Mouse (Mus musculus) liver, embryonic 12.5 days (tissue): ENCODE data around the gene Sema4b. TPM values are rescaled to one million over a fixed set of nuclear protein-coding genes. Genes with fewer than 3 reads are reported as not detected.

Source experiments
- ATAC-seq: fragments of 200-750 bp; cut with Nextera tagmentation; 2 replicates; pipeline ENCODE4 v1.8.0; 2017; ENCODE audit warnings: moderate number of reproducible peaks, mild to moderate bottlenecking, moderate library complexity
- H3K27ac ChIP-seq: fragments of 300-500 bp; sonication (generic); 2 replicates; pipeline ENCODE4 v1.5.1; 2016; ENCODE audit warnings: mild to moderate bottlenecking
- H3K27me3 ChIP-seq: fragments of 300-500 bp; sonication (generic); replicated peaks from 2 replicates; pipeline ENCODE4 v1.6.1; 2016; ENCODE audit warnings: mild to moderate bottlenecking, moderate library complexity
- H3K36me3 ChIP-seq: fragments of 300-500 bp; sonication (generic); 2 replicates; pipeline ENCODE4 v1.6.1; 2016; ENCODE audit warnings: mild to moderate bottlenecking, moderate library complexity
- H3K4me1 ChIP-seq: fragments of 300-500 bp; sonication (generic); 2 replicates; pipeline ENCODE4 v1.6.1; 2016
- H3K4me2 ChIP-seq: fragments of 300-500 bp; sonication (generic); 2 replicates; pipeline ENCODE4 v1.6.1; 2016; ENCODE audit warnings: mild to moderate bottlenecking, moderate library complexity
- H3K4me3 ChIP-seq: fragments of 300-500 bp; sonication (generic); 2 replicates; pipeline ENCODE4 v1.5.1; 2016; ENCODE audit warnings: mild to moderate bottlenecking, moderate library complexity
- H3K9ac ChIP-seq: fragments of 300-500 bp; sonication (generic); 2 replicates; pipeline ENCODE4 v1.6.1; 2016; ENCODE audit warnings: mild to moderate bottlenecking, moderate library complexity
- H3K9me3 ChIP-seq: fragments of 300-500 bp; sonication (generic); replicated peaks from 2 replicates; pipeline ENCODE4 v1.6.1; 2016; ENCODE audit warnings: mild to moderate bottlenecking, moderate library complexity
- WGBS: fragments of 180-500 bp; shearing (Covaris S2); methylation state at CpG from one replicate; pipeline ENCODE4 v1.1.7; 2016; ENCODE audit not compliant: insufficient replicate concordance; 5-methylcytosine and 5-hydroxymethylcytosine counted together
- polyA plus RNA-seq: library from polyadenylated mRNA; unstranded; fragments of >200 nt; fragmentation: Nextera tagmentation; extraction: Ambion mirVana; gene quantifications from 2 replicates; pipeline ENCODE4 v1.2.1, GENCODE M21; 2016

Sema4b gene
- polyA plus RNA-seq, 1 experiment from 2014 or later = 17.9 TPM

GRCm38 (mm10) chr7:80158496-80159268, 28.0 kb upstream of the Sema4b start:
- Histone ChIP-seq H3K4me2 (no peak overlapping the region), H3K27me3 (peaks cover 6% of the 10 kb centered on the region), H3K27ac (no peak overlapping the region), H3K36me3 (no peaks in the 10 kb centered on the region), H3K4me3 (no peak overlapping the region), H3K9me3 (no peaks in the 10 kb centered on the region), H3K9ac (no peak overlapping the region), H3K4me1 (peaks cover 32% of the 10 kb centered on the region)
- ATAC-seq = no peak
- 74% methylated on average over 8 of the region's 8 CpGs for WGBS

GRCm38 (mm10) chr7:80160293-80160944, 26.2 kb upstream of the Sema4b start:
- Histone ChIP-seq H3K9ac (no peak overlapping the region), H3K27me3 (peaks cover 6% of the 10 kb centered on the region), H3K36me3 (no peaks in the 10 kb centered on the region), H3K27ac (no peak overlapping the region), H3K4me2 (no peak overlapping the region), H3K9me3 (no peaks in the 10 kb centered on the region), H3K4me1 (peaks cover 32% of the 10 kb centered on the region), H3K4me3 (no peak overlapping the region)
- WGBS = 73% methylated on average over 7 of the region's 7 CpGs
- ATAC-seq = no peak

GRCm38 (mm10) chr7:80160945-80161306, 25.7 kb upstream of the Sema4b start:
- 74% methylated on average over 8 of the region's 8 CpGs for WGBS
- H3K9me3 ChIP-seq = no peaks in the 10 kb centered on the region
- peaks cover 6% of the 10 kb centered on the region for H3K27me3 ChIP-seq
- no peak overlapping the region for H3K27ac ChIP-seq
- no peak overlapping the region for H3K9ac ChIP-seq
- no peaks in the 10 kb centered on the region for H3K36me3 ChIP-seq
- ATAC-seq = no peak
- no peak overlapping the region for H3K4me3 ChIP-seq
- H3K4me1 ChIP-seq = peaks cover 35% of the 10 kb centered on the region
- H3K4me2 ChIP-seq = no peak overlapping the region

GRCm38 (mm10) chr7:80165432-80165831, 21.2 kb upstream of the Sema4b start:
- peaks cover 34% of the 10 kb centered on the region for H3K4me1 ChIP-seq
- H3K9me3 ChIP-seq = no peaks in the 10 kb centered on the region
- no peak overlapping the region for H3K4me3 ChIP-seq
- no peak overlapping the region for H3K9ac ChIP-seq
- no peak for ATAC-seq
- no peaks in the 10 kb centered on the region for H3K36me3 ChIP-seq
- WGBS = 74% methylated on average over 5 of the region's 5 CpGs
- H3K27me3 ChIP-seq = peaks cover 6% of the 10 kb centered on the region
- H3K4me2 ChIP-seq = no peak overlapping the region
- H3K27ac ChIP-seq = peak overlapping the region; percentile 84; the same call in 1 of the 2 replicates

GRCm38 (mm10) chr7:80166740-80167139, 19.9 kb upstream of the Sema4b start:
- peak; percentile 99 for ATAC-seq
- 20% methylated on average over 7 of the region's 7 CpGs for WGBS
- H3K27ac ChIP-seq = peak overlapping the region; percentile 84

GRCm38 (mm10) chr7:80169847-80170246, 16.8 kb upstream of the Sema4b start:
- no peak overlapping the region for H3K9ac ChIP-seq
- H3K27ac ChIP-seq = no peak overlapping the region
- H3K4me2 ChIP-seq = no peak overlapping the region
- no peaks in the 10 kb centered on the region for H3K9me3 ChIP-seq
- no peak for ATAC-seq
- H3K36me3 ChIP-seq = no peaks in the 10 kb centered on the region
- no peaks in the 10 kb centered on the region; the same call in 1 of the 2 replicates for H3K27me3 ChIP-seq
- WGBS = 68% methylated on average over 2 of the region's 2 CpGs
- no peak overlapping the region for H3K4me3 ChIP-seq
- peaks cover 47% of the 10 kb centered on the region for H3K4me1 ChIP-seq

More at GRCm38 (mm10) chr7:80166740-80167139, 19.9 kb upstream of the Sema4b start:
- H3K4me2 ChIP-seq = peak overlapping the region; percentile 48
- H3K27me3 ChIP-seq = peaks cover 6% of the 10 kb centered on the region
- H3K4me3 ChIP-seq = no peak overlapping the region
- H3K9ac ChIP-seq = peak overlapping the region; percentile 45; the same call in 1 of the 2 replicates
- peaks cover 41% of the 10 kb centered on the region for H3K4me1 ChIP-seq
- H3K36me3 ChIP-seq = no peaks in the 10 kb centered on the region
- no peaks in the 10 kb centered on the region for H3K9me3 ChIP-seq

GRCm38 (mm10) chr7:80171345-80171744, 15.3 kb upstream of the Sema4b start:
- Histone ChIP-seq H3K4me1 (peaks cover 38% of the 10 kb centered on the region), H3K4me2 (no peak overlapping the region), H3K9me3 (no peaks in the 10 kb centered on the region), H3K9ac (no peak overlapping the region), H3K4me3 (no peak overlapping the region), H3K36me3 (no peaks in the 10 kb centered on the region), H3K27ac (no peak overlapping the region), H3K27me3 (no peaks in the 10 kb centered on the region; the same call in 1 of the 2 replicates)
- no peak for ATAC-seq
- 54% methylated on average over 8 of the region's 8 CpGs for WGBS

GRCm38 (mm10) chr7:80172069-80172956, 14.3 kb upstream of the Sema4b start:
- H3K27ac ChIP-seq = no peak overlapping the region
- H3K4me1 ChIP-seq = peaks cover 28% of the 10 kb centered on the region
- ATAC-seq = no peak

GRCm38 (mm10) chr7:80176159-80176558, 10.5 kb upstream of the Sema4b start:
- H3K4me1 ChIP-seq = peaks cover 25% of the 10 kb centered on the region
- H3K9ac ChIP-seq = no peak overlapping the region
- H3K27me3 ChIP-seq = no peaks in the 10 kb centered on the region; the same call in 1 of the 2 replicates
- ATAC-seq = no peak
- no peak overlapping the region for H3K4me3 ChIP-seq
- no peak overlapping the region for H3K27ac ChIP-seq
- H3K36me3 ChIP-seq = no peaks in the 10 kb centered on the region
- 40% methylated on average over 3 of the region's 3 CpGs for WGBS
- no peak overlapping the region for H3K4me2 ChIP-seq
- H3K9me3 ChIP-seq = no peaks in the 10 kb centered on the region

More at GRCm38 (mm10) chr7:80172069-80172956, 14.3 kb upstream of the Sema4b start:
- no peak overlapping the region for H3K4me3 ChIP-seq
- H3K36me3 ChIP-seq = no peaks in the 10 kb centered on the region
- H3K27me3 ChIP-seq = no peaks in the 10 kb centered on the region; the same call in 1 of the 2 replicates
- no peaks in the 10 kb centered on the region for H3K9me3 ChIP-seq
- H3K4me2 ChIP-seq = no peak overlapping the region
- WGBS = 45% methylated on average over 8 of the region's 8 CpGs
- H3K9ac ChIP-seq = no peak overlapping the region

- no peaks in the 10 kb centered on the region; the same call in 1 of the 2 replicates for H3K27me3 ChIP-seq
- peaks cover 27% of the 10 kb centered on the region for H3K4me1 ChIP-seq
- no peaks in the 10 kb centered on the region for H3K9me3 ChIP-seq
- no peak overlapping the region for H3K4me3 ChIP-seq
- H3K9ac ChIP-seq = no peak overlapping the region
- H3K27ac ChIP-seq = no peak overlapping the region
- no peak overlapping the region for H3K4me2 ChIP-seq
- ATAC-seq = no peak
- 81% methylated on average over 3 of the region's 3 CpGs for WGBS
- no peaks in the 10 kb centered on the region for H3K36me3 ChIP-seq
These were observed 9.2 kb upstream of the Sema4b start for GRCm38 (mm10) chr7:80177438-80177837.

GRCm38 (mm10) chr7:80178037-80178729, 8.5 kb upstream of the Sema4b start:
- H3K4me3 ChIP-seq = no peak overlapping the region
- no peaks in the 10 kb centered on the region for H3K36me3 ChIP-seq
- no peaks in the 10 kb centered on the region for H3K9me3 ChIP-seq
- H3K27ac ChIP-seq = no peak overlapping the region
- H3K9ac ChIP-seq = no peak overlapping the region
- WGBS = 80% methylated on average over 10 of the region's 10 CpGs
- no peak overlapping the region for H3K4me2 ChIP-seq
- H3K27me3 ChIP-seq = no peaks in the 10 kb centered on the region; the same call in 1 of the 2 replicates
- H3K4me1 ChIP-seq = peaks cover 30% of the 10 kb centered on the region
- ATAC-seq = no peak
